Mouse (Mus musculus) olfactory bulb, adult 2 months (tissue): ENCODE measurements around the gene Foxr1.

Experiments used
- CTCF ChIP-seq: fragments of 200-500 bp; IDR thresholded peaks from 2 replicates; pipeline ENCODE4 v1.5.1; 2012; ENCODE audit warnings: low read depth, mild to moderate bottlenecking, low read length, moderate library complexity; ENCODE audit not compliant: insufficient read depth
- POLR2A ChIP-seq: fragments of 200-500 bp; IDR thresholded peaks from 2 replicates; pipeline ENCODE4 v1.6.1; 2012; ENCODE audit warnings: mild to moderate bottlenecking, low read depth, low read length, moderate library complexity; ENCODE audit not compliant: insufficient read depth

DNA sequence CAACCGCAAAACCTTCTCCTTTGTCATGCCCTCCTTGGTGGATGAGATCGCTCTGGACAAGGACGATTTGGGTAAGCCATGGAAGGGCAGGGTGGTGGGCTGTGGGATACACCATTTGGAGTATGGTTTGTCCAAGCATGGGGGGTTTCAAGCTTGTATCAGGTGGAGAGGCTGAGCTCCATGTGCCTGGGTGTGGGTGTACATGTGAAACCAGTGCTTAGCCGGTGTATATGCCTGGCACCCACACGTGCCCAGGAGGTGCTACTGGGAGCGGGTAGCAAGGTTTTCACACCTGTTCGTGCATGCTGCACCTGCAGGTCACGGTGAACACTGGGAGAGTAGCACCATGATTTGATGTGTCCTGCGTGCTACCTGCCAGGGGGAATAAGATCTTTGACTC lies 42.4 kb downstream of the Foxr1 start:
- no peak for TF ChIP-seq CTCF
- TF ChIP-seq POLR2A = no peak
